ENCODE assay signal across 8 mouse cellular contexts in genomic region chr7:118111128-118111527, GRCm38 (mm10). TPM values are rescaled to one million over a fixed set of nuclear protein-coding genes. Genes with fewer than 3 reads are reported as not detected.
A peak's percentile ranks its signal among the peaks of the same experiment; 100 is the strongest.
DNase-seq lines count a peak whose midpoint lies in the region; ATAC-seq and TF ChIP-seq lines count a peak whose summit lies in the region.

No protein-coding gene starts in this region.

- DNase-seq in heart, adult 9 months (ENCODE audit: low spot score in 2 of 2): no peak
- no peak for DNase-seq in ovary, postnatal 36 days (ENCODE audit: low spot score)
- no peak for DNase-seq in embryo, embryonic 10.5 days (ENCODE audit: low spot score)

- H3K4me3 ChIP-seq in heart, embryonic 15.5 days: no peak overlapping the region
- peak overlapping the region; percentile 22 for H3K4me3 ChIP-seq in bone marrow macrophage, adult 2 months (ENCODE audit: insufficient read depth, low read length)
- no peak overlapping the region for H3K4me3 ChIP-seq in hindbrain, embryonic 16.5 days (ENCODE audit: low read length)
- peak overlapping the region; percentile 11; the same call in 1 of the 2 replicates for H3K4me3 ChIP-seq in midbrain, embryonic 13.5 days (replicated peaks)

- H3K27ac ChIP-seq in heart, embryonic 15.5 days: no peak overlapping the region
- no peak overlapping the region for H3K27ac ChIP-seq in bone marrow macrophage, adult 2 months (ENCODE audit: insufficient read depth, low read depth, low read length)
- no peak overlapping the region for H3K27ac ChIP-seq in hindbrain, embryonic 16.5 days (ENCODE audit: low read depth, low read length)
- no peak overlapping the region for H3K27ac ChIP-seq in midbrain, embryonic 13.5 days

- no peaks in the 10 kb centered on the region for H3K27me3 ChIP-seq in heart, embryonic 15.5 days
- H3K27me3 ChIP-seq in hindbrain, embryonic 16.5 days (replicated peaks; ENCODE audit: control insufficient read depth, insufficient read depth, low read length): no peaks in the 10 kb centered on the region
- H3K27me3 ChIP-seq in midbrain, embryonic 13.5 days: no peaks in the 10 kb centered on the region

- no peak for TF ChIP-seq CTCF in bone marrow macrophage, adult 2 months (IDR thresholded peaks at IDR 0.05; ENCODE audit: low read depth, low read length)

- ATAC-seq in heart, embryonic 15.5 days (replicated peaks; ENCODE audit: insufficient number of reproducible peaks, insufficient read depth, low FRiP score, low read depth): no peak
- no peak for ATAC-seq in hindbrain, embryonic 16.5 days
- no peak for ATAC-seq in midbrain, embryonic 13.5 days
- ATAC-seq in monocyte, adult 5-6 weeks (replicated peaks; ENCODE audit: insufficient number of reproducible peaks, low FRiP score, low TSS enrichment, poor library complexity, severe bottlenecking): no peak

- H3K36me3 ChIP-seq in heart, embryonic 15.5 days: peaks cover 82% of the 10 kb centered on the region
- peaks cover 33% of the 10 kb centered on the region for H3K36me3 ChIP-seq in hindbrain, embryonic 16.5 days (ENCODE audit: control insufficient read depth, insufficient read depth, low read length)
- H3K36me3 ChIP-seq in midbrain, embryonic 13.5 days: peaks cover 86% of the 10 kb centered on the region

- WGBS in heart, embryonic 15.5 days: 72% methylated on average over 3 of the region's 3 CpGs
- WGBS in hindbrain, embryonic 16.5 days: 81% methylated on average over 3 of the region's 3 CpGs
- 86% methylated on average over 3 of the region's 3 CpGs for WGBS in midbrain, embryonic 13.5 days

- H3K9me3 ChIP-seq in heart, embryonic 15.5 days (replicated peaks): no peaks in the 10 kb centered on the region
- H3K9me3 ChIP-seq in hindbrain, embryonic 16.5 days (ENCODE audit: control insufficient read depth, low read length): no peaks in the 10 kb centered on the region
- no peaks in the 10 kb centered on the region for H3K9me3 ChIP-seq in midbrain, embryonic 13.5 days

- no peak for TF ChIP-seq POLR2A in bone marrow macrophage, adult 2 months (IDR thresholded peaks at IDR 0.05; ENCODE audit: borderline replicate concordance, low read depth, low read length)

- H3K9ac ChIP-seq in heart, embryonic 15.5 days: no peak overlapping the region
- H3K9ac ChIP-seq in hindbrain, embryonic 16.5 days (ENCODE audit: low read depth, low read length): no peak overlapping the region
- 0 out of 2 replicates have a peak overlapping the region, but pooled peaks have one; percentile 39 for H3K9ac ChIP-seq in midbrain, embryonic 13.5 days (replicated peaks)

- 0 out of 2 replicates have a peak overlapping the region, but pooled peaks have one; percentile 3 for H3K4me2 ChIP-seq in heart, embryonic 15.5 days
- peak overlapping the region; percentile 13 for H3K4me2 ChIP-seq in hindbrain, embryonic 16.5 days (ENCODE audit: low read length)
- peak overlapping the region; percentile 92 for H3K4me2 ChIP-seq in midbrain, embryonic 13.5 days (replicated peaks)

- H3K4me1 ChIP-seq in heart, embryonic 15.5 days (replicated peaks): peaks cover 41% of the 10 kb centered on the region
- peaks cover 44% of the 10 kb centered on the region for H3K4me1 ChIP-seq in bone marrow macrophage, adult 2 months (ENCODE audit: control insufficient read depth, insufficient read depth, low read length)
- H3K4me1 ChIP-seq in hindbrain, embryonic 16.5 days (ENCODE audit: control insufficient read depth, insufficient read depth, low read depth, low read length): peaks cover 44% of the 10 kb centered on the region
- peaks cover 54% of the 10 kb centered on the region for H3K4me1 ChIP-seq in midbrain, embryonic 13.5 days (replicated peaks)

RNA-seq across cellular contexts. Expression of gene Rps15a, which starts 4.9 kb away (rescaled TPM):
- polyA plus RNA-seq in heart, embryonic 15.5 days (2015; fragmentation: Nextera tagmentation; extraction: Ambion mirVana): 371 and 431 TPM in 2 replicates
- 1,086 and 1,198 TPM in 2 replicates for polyA plus RNA-seq in bone marrow macrophage, adult 2 months (2012; ENCODE audit: insufficient read depth, insufficient read length, missing spikeins)
- polyA plus RNA-seq in hindbrain, embryonic 16.5 days (2015; fragmentation: Nextera tagmentation; extraction: Ambion mirVana): 313 and 317 TPM in 2 replicates
- 555 and 560 TPM in 2 replicates for polyA plus RNA-seq in midbrain, embryonic 13.5 days (2015; fragmentation: Nextera tagmentation; extraction: Ambion mirVana)
- total RNA-seq in monocyte, adult 5-6 weeks (2017): 800 to 2,076 TPM (median 1,708 TPM) in 3 replicates

RNA-seq across cellular contexts. Expression of gene Arl6ip1, which starts 18.3 kb away (rescaled TPM):
- 270 and 363 TPM in 2 replicates for polyA plus RNA-seq in heart, embryonic 15.5 days (2015; fragmentation: Nextera tagmentation; extraction: Ambion mirVana)
- 277 and 281 TPM in 2 replicates for polyA plus RNA-seq in bone marrow macrophage, adult 2 months (2012; ENCODE audit: insufficient read depth, insufficient read length, missing spikeins)
- 497 and 635 TPM in 2 replicates for polyA plus RNA-seq in hindbrain, embryonic 16.5 days (2015; fragmentation: Nextera tagmentation; extraction: Ambion mirVana)
- 509 and 609 TPM in 2 replicates for polyA plus RNA-seq in midbrain, embryonic 13.5 days (2015; fragmentation: Nextera tagmentation; extraction: Ambion mirVana)
- 207 to 220 TPM (median 208 TPM) in 3 replicates for total RNA-seq in monocyte, adult 5-6 weeks (2017)

Comparison
In these comparisons a context has a peak if more than half of its experiments do, and no peak if none do; other contexts are left out.
1. H3K4me2 ChIP-seq: peak in every context shown above with its lines; median percentile 92 in midbrain, embryonic 13.5 days; 13 in hindbrain, embryonic 16.5 days; 3 in heart, embryonic 15.5 days.
2. H3K4me3 ChIP-seq: peak in bone marrow macrophage, adult 2 months (single experiment) and midbrain, embryonic 13.5 days (single experiment); none in heart, embryonic 15.5 days (single experiment) and hindbrain, embryonic 16.5 days (single experiment).